Mouse (Mus musculus): ENCODE measurements around the gene Olfr113.
"Not testable (repeated sequence)": the region's sequence is repeated elsewhere in the genome, so short reads cannot be mapped to it uniquely, and the experiment has no call there.

The Olfr113 gene

GRCm38 (mm10) chr17:37577563-37577962 is at the start of gene Olfr113:
Gene Olfr113 (minus strand): TSS chr17:37577663.
- no peak for DNase-seq (ENCODE audit: low spot score in 2 of 2)

- no peak for DNase-seq (ENCODE audit: low spot score in 2 of 2)
Observed at GRCm38 (mm10) chr17:37627009-37627408, 49.5 kb upstream of the Olfr113 start, which contains the start of the genes Olfr115 and Olfr116. Gene Olfr115 (minus strand): TSS chr17:37627109. Gene Olfr116 (minus strand): TSS chr17:37627199.

- no peak for DNase-seq (ENCODE audit: low spot score in 2 of 2)
Observed at GRCm38 (mm10) chr17:37592643-37593042, 15.2 kb upstream of the Olfr113 start, which contains the start of gene Olfr114. Gene Olfr114 (minus strand): TSS chr17:37592743.

GRCm38 (mm10) chr17:37569351-37569750 is 8.1 kb downstream of the Olfr113 start, which contains the start of gene Olfr112:
Gene Olfr112 (minus strand): TSS chr17:37569451.
- no peak for DNase-seq (ENCODE audit: low spot score in 2 of 2)

GRCm38 (mm10) chr17:37558913-37559615 is 18.4 kb downstream of the Olfr113 start:
- no peak for DNase-seq (ENCODE audit: low spot score in 2 of 2)

- no peak for DNase-seq (ENCODE audit: low spot score in 2 of 2)
Observed at GRCm38 (mm10) chr17:37543800-37544435, 33.5 kb downstream of the Olfr113 start.

- DNase-seq (ENCODE audit: low spot score in 2 of 2): no peak
Observed at GRCm38 (mm10) chr17:37541454-37542119, 35.9 kb downstream of the Olfr113 start.

- DNase-seq (ENCODE audit: low spot score in 2 of 2): not testable (repeated sequence)
Observed at GRCm38 (mm10) chr17:37538416-37538815, 39.0 kb downstream of the Olfr113 start.

- DNase-seq (ENCODE audit: low spot score in 2 of 2): no peak
Observed at GRCm38 (mm10) chr17:37535173-37535572, 42.3 kb downstream of the Olfr113 start.

- DNase-seq (ENCODE audit: low spot score in 2 of 2): not testable (repeated sequence)
Observed at GRCm38 (mm10) chr17:37525427-37525826, 52.0 kb downstream of the Olfr113 start.

GRCm38 (mm10) chr17:37524612-37525011 is 52.9 kb downstream of the Olfr113 start:
- not testable (repeated sequence) for DNase-seq (ENCODE audit: low spot score in 2 of 2)

All from urinary bladder, postnatal 4 days (tissue).